Mouse (Mus musculus) brain, embryonic 14.5 days (tissue): ENCODE measurements around the gene Dynlrb1.

ENCODE experiments used
- CTCF ChIP-seq: fragments of 200-500 bp; IDR thresholded peaks from 2 replicates; pipeline ENCODE4 v1.5.1; 2012; ENCODE audit warnings: inconsistent platforms, mild to moderate bottlenecking, moderate library complexity, borderline replicate concordance; ENCODE audit not compliant: insufficient read depth, insufficient read length; ENCODE audit errors: extremely low read depth
- POLR2A ChIP-seq: fragments of 200-500 bp; IDR thresholded peaks from 2 replicates; pipeline ENCODE4 v1.6.1; 2012; ENCODE audit warnings: mild to moderate bottlenecking, inconsistent platforms, borderline replicate concordance; ENCODE audit not compliant: poor library complexity, insufficient read depth, insufficient read length, severe bottlenecking; ENCODE audit errors: extremely low read depth

GRCm38 (mm10) chr2:155271957-155272356 is 35.6 kb downstream of the Dynlrb1 start:
- TF ChIP-seq CTCF, result peak; percentile 28; the same call in 1 of the 2 replicates
- no peak for TF ChIP-seq POLR2A
